Comparison of ENCODE assay signal across 12 mouse cellular contexts in genomic region chr4:53900386-53900971, GRCm38 (mm10).
DNase-seq lines count a peak whose midpoint lies in the region; ATAC-seq and TF ChIP-seq lines count a peak whose summit lies in the region.
"Had no signal": no experiment of that assay in that cellular context is flagged by ENCODE, and none has a peak within 500 bp of the region (broad histone marks: within the 10 kb centered on the region; RNA-seq: fewer than 3 reads in every experiment).

No protein-coding gene starts in this region.

- 30% methylated on average over 6 of the region's 6 CpGs for WGBS in lung, embryonic 14.5 days
- WGBS in lung, postnatal 0 days, result 26% methylated on average over 6 of the region's 6 CpGs

- TF ChIP-seq CTCF in lung, embryonic 14.5 days (IDR thresholded peaks at IDR 0.05; ENCODE audit: low read depth), result no peak
- no peak for TF ChIP-seq CTCF in left cerebral cortex, adult 2 months (IDR thresholded peaks at IDR 0.05)
- TF ChIP-seq CTCF in lung, postnatal 0 days (IDR thresholded peaks at IDR 0.05), result no peak

- H3K4me1 ChIP-seq in lung, embryonic 14.5 days (ENCODE audit: insufficient read depth), result no peaks in the 10 kb centered on the region
- H3K4me1 ChIP-seq in lung, postnatal 0 days (ENCODE audit: insufficient read depth, low read depth, low read length), result no peaks in the 10 kb centered on the region

- no peak overlapping the region for H3K9ac ChIP-seq in lung, embryonic 14.5 days
- no peak overlapping the region for H3K9ac ChIP-seq in lung, postnatal 0 days (replicated peaks; ENCODE audit: low read depth)

- peak; percentile 18 for DNase-seq in lung, embryonic 14.5 days
- DNase-seq in lung, postnatal 14 days, result no peak
- DNase-seq in adrenal gland, postnatal 10 days, result peak; percentile 66
- DNase-seq in kidney, adult 18-20 months, result peak; percentile 29
- DNase-seq in neural tube, embryonic 10.5 days (ENCODE audit: extremely low spot score, low spot score), result peak; percentile 29
- DNase-seq in left cerebral cortex, adult 2 months (ENCODE audit: extremely low spot score in 1 of 2, low spot score in 2 of 2), result no peak
- DNase-seq in thymus, postnatal 4 days, result no peak
- DNase-seq in lung, postnatal 0 days (ENCODE audit: low spot score), result no peak
- DNase-seq: cerebellum, postnatal 36 days; heart, adult 11 months; right cerebral cortex, postnatal 25 days had no signal

- no peak for TF ChIP-seq EP300 in lung, postnatal 0 days (IDR thresholded peaks at IDR 0.05)

- intact Hi-C loops in left cerebral cortex, adult 2 months (cut with DNase I), result no loop called here

- no peaks in the 10 kb centered on the region for H3K9me3 ChIP-seq in lung, embryonic 14.5 days (ENCODE audit: low read depth, low read length)
- no peaks in the 10 kb centered on the region for H3K9me3 ChIP-seq in lung, postnatal 0 days (ENCODE audit: low read length)

- no peaks in the 10 kb centered on the region for H3K27me3 ChIP-seq in lung, embryonic 14.5 days (ENCODE audit: insufficient read depth, low read length)
- H3K27me3 ChIP-seq in lung, postnatal 0 days (replicated peaks; ENCODE audit: insufficient read depth, low read length), result no peaks in the 10 kb centered on the region

- no peaks in the 10 kb centered on the region for H3K36me3 ChIP-seq in lung, embryonic 14.5 days (ENCODE audit: insufficient read depth)
- no peaks in the 10 kb centered on the region for H3K36me3 ChIP-seq in lung, postnatal 0 days (ENCODE audit: insufficient read depth, low read length)

- no peak overlapping the region for H3K4me2 ChIP-seq in lung, embryonic 14.5 days
- no peak overlapping the region for H3K4me2 ChIP-seq in lung, postnatal 0 days (replicated peaks; ENCODE audit: low read depth, low read length)

- ATAC-seq in lung, embryonic 14.5 days (ENCODE audit: insufficient read depth), result no peak
- ATAC-seq in lung, postnatal 0 days, result no peak
- ATAC-seq: midbrain, embryonic 16.5 days had no signal

- H3K4me3 ChIP-seq in lung, embryonic 14.5 days (ENCODE audit: low read depth, low read length), result no peak overlapping the region
- no peak overlapping the region for H3K4me3 ChIP-seq in left cerebral cortex, adult 2 months
- no peak overlapping the region for H3K4me3 ChIP-seq in lung, postnatal 0 days (ENCODE audit: low read depth, low read length)

- no peak overlapping the region for H3K27ac ChIP-seq in lung, embryonic 14.5 days (ENCODE audit: low read depth)
- no peak overlapping the region for H3K27ac ChIP-seq in left cerebral cortex, adult 2 months
- no peak overlapping the region for H3K27ac ChIP-seq in lung, postnatal 0 days (ENCODE audit: low read length)

Comparison
In these comparisons a context has a peak if more than half of its experiments do, and no peak if none do; other contexts are left out.
1. DNase-seq: peak in lung, embryonic 14.5 days (single experiment), adrenal gland, postnatal 10 days (single experiment), kidney, adult 18-20 months (single experiment) and neural tube, embryonic 10.5 days (single experiment); none in lung, postnatal 14 days (single experiment), left cerebral cortex, adult 2 months (0 of 2), thymus, postnatal 4 days (single experiment) and lung, postnatal 0 days (single experiment).